Mouse (Mus musculus): ENCODE results near the gene Zbtb45.

Zbtb45 gene

DNA sequence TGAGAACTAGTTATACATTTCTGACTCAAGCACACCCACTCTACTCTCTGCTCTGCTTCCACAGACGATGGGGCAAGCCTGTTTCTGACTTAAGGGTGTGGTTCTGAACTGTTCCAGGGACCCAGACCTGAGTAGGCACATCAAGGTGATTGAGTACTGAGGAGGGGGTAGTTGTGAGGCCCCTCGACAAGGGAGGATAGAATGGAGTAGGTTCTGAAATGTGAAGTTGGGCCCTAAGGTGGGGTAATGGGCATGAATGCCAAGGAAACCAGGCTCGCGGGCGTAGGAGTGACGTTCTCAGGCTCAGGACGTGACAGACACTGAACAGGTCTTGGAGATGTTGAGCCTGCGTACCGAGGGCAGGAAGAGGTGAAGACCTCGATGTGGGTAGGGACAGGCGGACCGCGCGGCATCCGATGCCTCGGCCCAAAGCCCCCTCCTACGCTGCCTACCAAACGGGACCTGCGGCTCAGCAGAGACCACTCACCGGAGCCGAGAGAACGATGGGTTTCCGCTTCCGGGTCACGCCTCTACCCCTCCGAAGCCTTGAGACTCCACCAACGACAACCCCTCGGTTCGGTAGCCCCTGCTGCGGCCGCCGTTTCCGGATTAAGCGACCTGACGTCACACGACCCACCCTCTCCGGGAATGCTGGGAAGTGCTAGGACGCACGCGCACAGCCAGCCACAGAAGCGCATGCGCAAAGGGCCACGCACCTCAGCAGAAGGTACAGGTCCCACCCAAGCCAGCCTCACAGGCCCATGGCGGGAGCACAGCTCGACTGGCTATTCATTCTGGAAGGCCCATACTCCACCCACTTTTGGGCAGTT is 24.5 kb upstream of the Zbtb45 start, which contains the start of gene Chmp2a:
Gene Chmp2a (minus strand): TSS at position 660 of the 830 bp plus-strand sequence.
- DNase-seq (ENCODE audit: low spot score) = peak; percentile 94

- DNase-seq (ENCODE audit: low spot score) = no peak
Observed at GRCm38 (mm10) chr7:13033451-13034147, 23.8 kb upstream of the Zbtb45 start.

DNA sequence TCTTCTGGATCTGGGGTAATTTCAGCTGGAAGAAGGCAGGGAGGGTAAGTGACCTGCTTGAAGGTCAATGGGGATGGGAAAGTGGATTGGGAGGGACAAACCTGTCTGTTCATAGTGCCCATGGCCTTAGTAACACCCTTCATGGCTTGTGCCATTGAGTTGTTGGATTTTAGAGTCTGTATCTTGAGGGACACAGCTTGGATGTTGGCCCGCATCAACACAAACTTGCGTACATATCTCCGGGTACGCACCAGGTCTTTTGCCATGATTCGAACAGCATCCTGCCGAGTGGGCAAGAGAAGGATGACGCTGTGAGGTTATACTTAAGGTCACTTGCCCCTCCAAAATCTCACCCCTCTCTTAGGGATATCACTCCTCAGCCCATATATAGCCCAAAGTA is 22.7 kb upstream of the Zbtb45 start:
- no peak for DNase-seq (ENCODE audit: low spot score)

DNA sequence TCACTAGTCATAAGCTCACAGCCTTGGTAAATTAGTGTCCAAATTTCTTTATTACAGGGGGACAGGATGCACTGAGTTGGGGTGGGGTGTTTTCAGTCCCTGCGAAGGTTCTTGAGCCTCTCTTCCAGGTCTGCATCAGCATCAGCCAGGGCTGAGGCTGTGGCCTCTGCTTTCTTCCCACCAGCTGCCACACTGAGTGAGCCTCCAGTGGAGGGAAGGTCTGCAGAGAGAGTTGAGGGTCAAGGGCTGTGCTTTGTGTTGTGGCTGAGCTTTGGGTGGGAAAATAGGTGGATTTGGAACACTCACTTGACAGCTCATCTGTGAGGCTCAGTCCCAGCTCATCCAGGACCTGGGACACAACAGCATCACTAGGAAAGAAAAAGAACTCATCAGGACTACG is 22.1 kb upstream of the Zbtb45 start:
- no peak for DNase-seq (ENCODE audit: low spot score)

GRCm38 (mm10) chr7:13031069-13031468 is 21.2 kb upstream of the Zbtb45 start:
- DNase-seq (ENCODE audit: low spot score) = no peak

GRCm38 (mm10) chr7:13028986-13029385 is 19.2 kb upstream of the Zbtb45 start:
- DNase-seq (ENCODE audit: low spot score) = no peak

GRCm38 (mm10) chr7:13025511-13026112 is 15.8 kb upstream of the Zbtb45 start:
- no peak for DNase-seq (ENCODE audit: low spot score)

- peak; percentile 67 for DNase-seq (ENCODE audit: low spot score)
Observed at GRCm38 (mm10) chr7:13024805-13025204, 15.0 kb upstream of the Zbtb45 start.

DNA sequence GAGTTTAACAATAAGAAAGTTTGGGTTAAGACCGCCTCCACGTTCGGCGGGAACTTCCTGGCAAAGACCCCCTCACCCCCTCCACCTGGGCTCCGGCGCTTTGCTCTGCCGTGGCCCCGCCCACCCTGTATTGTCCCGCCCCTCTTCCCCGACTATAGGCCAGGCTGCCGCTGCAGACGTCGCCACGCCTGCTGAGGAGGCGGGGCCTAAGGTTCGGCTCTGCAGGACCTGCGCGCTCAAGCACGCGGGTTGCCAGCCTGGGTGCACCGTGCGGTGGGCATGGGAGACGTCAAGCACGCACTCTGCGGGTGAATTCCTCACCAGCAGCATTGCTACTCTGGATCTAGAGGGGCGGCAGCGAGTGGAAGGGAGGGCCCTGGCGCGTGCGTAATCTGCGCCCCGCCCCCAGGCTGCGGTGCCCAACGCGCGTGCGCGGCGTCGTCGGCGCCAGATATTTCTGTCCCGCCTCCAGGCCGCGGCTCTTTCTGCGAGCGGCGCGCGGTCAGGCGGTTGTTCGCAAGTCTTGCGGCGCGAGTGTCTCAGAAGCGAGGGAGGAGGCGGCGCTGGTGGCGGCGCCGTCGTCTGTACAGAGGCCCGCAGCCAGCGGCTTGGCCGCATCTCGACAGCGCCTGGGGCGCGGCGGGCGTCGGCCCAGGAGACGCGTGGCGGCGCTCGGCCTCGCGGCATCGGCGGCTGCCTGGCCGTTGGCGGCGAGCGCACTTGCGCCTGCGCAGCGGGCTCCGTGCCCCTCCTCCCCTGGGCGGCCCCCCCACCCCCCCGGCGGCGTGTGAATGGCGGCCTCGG is 14.3 kb upstream of the Zbtb45 start:
- DNase-seq (ENCODE audit: low spot score) = peak; percentile 93

- peak; percentile 48 for DNase-seq (ENCODE audit: low spot score)
Observed at GRCm38 (mm10) chr7:13022773-13023535, 13.1 kb upstream of the Zbtb45 start.

GRCm38 (mm10) chr7:13015217-13015616 is 5.4 kb upstream of the Zbtb45 start:
- DNase-seq (ENCODE audit: low spot score) = no peak

- no peak for DNase-seq (ENCODE audit: low spot score)
Observed at GRCm38 (mm10) chr7:13014275-13014839, 4.5 kb upstream of the Zbtb45 start.

DNA sequence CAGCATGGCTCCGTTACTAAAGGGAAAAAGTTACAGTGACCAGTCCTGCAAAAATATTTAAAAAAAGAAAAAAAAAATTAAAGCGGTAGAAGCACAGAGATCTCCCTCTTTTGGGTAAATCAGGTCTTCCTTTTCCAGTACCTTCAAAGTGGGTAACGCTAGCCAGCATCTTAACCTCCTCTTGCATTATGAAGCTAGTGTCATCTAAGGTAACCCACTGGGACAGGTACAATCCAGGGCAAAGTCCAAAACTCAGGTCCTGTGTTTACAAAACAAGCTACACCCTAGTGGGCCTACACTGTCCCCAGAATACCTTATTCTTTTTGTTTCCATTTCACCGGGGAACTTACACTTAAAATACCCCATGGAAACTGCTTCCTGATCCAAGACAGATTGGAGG is 3.8 kb upstream of the Zbtb45 start:
- DNase-seq (ENCODE audit: low spot score) = no peak

DNA sequence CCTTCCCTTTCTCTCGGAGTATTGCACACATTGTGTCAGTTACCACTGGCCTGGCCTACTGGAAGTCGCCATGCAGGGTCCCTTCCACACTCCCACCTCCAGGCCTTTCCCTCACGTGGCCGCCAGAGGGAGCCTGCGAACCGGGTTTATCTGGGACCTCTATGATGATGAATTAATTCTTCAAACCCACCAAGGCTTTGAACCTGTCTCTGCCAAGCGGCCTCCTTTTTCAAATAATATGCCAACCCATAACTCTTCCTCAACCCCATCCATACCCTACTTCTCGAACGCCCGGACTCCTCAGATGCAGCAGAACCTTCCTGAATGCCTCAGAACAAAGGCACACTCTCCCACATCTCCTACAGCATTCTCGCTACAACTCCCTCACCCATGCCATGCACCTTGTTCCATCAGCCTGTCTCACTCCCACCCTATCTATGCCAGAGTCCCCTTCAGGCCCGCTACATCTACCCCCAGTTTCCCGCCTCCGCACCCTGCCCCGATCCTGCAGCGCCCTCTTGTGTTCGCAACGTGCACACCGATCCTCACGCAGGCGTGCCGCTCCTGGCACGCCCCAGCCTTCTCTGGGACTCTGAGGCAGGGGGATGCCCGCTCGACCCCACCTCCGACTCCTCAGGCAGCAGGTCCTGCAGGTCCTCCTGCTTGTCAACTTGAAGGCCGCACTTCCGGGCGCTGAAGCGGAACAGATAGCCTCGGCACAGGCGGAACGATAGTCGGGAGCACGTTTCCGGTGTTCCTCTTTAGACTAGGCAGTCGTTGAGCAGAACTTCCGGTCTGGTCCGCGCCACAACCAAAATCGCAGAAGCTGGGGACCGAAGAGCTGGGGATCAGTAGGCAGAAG is 460 bp downstream of the Zbtb45 start:
- peak; percentile 88 for DNase-seq (ENCODE audit: low spot score)

DNA sequence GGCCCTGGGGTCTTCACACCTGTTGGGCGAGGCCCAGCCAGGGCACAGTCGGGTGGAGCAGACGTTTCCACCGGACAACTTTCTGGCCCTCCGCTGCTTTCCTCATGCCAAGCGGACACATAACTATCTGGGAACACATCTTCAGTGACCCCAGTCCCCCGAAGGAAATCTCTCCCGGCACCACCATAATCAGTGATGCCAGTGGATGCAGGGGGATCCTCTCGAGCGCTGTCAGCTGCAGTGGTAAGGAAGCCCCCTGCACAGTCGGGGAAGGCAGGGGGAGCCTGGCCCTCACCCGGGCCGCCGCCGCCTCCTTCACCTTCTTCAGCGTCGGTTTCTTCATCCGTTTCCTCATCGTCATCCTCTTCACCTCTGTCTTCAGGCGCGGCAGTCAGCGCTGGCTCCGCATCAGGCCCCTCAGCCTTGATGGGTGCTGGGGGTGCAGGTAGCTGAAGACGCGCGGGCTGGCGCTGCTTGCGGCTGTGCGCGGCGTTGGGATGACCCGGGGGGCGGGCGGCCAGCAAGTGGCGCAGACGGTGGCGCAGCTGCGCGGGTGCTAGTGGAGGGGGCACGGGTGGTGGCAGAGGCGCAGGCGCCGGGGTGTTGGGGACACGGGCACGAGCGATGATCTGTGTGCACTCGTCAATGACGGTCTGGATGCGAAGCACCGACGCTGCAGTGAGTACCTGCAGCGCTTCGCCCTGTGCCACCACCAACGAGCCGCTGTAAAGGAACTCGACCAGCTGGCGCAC is 2.3 kb downstream of the Zbtb45 start:
- DNase-seq (ENCODE audit: low spot score) = no peak

DNA sequence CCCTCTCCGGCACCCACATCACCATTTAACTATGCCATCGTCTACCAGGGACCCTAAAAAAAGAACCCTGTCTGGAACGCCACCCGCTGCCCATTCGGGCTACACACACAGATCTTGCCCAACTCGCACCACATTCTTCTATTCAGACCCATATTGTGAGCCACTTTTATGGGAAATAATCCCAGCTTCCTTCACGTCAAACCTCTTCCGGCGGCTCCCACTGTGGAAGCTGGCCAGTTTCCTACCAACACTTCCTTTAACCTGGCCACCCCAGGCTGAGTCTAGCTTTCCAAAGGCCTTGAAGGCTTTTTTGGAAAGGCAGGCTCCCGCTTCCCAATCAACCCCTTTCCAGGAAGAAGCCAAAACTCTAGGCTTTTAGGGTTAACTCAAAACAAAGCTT is 3.3 kb downstream of the Zbtb45 start:
- no peak for DNase-seq (ENCODE audit: low spot score)

GRCm38 (mm10) chr7:13006011-13006410 is 3.8 kb downstream of the Zbtb45 start:
- no peak for DNase-seq (ENCODE audit: low spot score)

DNA sequence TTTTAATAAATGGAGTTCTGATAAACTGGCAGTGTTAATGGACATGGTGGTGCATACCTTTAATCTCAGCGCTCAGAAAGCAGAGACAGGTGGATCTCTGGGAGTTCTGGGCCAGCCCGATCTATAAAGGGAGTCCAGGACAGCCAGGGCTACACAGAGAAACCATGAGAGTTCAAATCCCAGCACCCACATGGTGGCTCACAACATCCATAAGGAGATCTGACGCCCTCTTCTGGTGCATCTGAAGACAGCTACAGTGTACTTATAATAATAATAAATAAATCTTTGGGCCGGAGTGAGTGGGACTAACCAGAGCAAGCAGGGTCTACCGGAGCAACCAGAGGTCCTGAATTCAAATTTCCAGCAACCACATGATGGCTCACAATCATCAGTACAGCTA is 6.5 kb downstream of the Zbtb45 start:
- DNase-seq (ENCODE audit: low spot score) = no peak

DNA sequence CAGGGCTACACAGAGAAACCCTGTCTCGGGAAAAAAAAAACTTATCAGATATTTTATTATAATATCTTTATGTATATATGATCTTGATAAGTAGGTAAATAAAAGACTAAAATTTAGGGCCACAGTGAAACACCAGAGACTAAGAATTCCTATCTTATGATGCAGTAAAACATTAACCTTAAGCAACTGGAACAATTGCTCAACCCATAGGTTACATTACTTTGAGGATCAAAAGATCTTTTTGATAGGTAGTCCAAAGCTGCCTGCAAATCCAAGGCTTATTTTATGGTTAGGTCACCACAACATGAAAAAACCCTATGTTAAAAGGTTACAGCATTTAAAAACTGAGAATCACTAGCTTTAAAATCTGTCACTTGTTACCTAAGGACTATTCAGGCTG is 8.2 kb downstream of the Zbtb45 start:
- no peak for DNase-seq (ENCODE audit: low spot score)
